Mouse (Mus musculus): ENCODE measurements around the gene Cenpb.

The Cenpb gene

GRCm38 (mm10) chr2:131196606-131197316 is 16.9 kb upstream of the Cenpb start:
- DNase-seq (ENCODE audit: low spot score) = no peak

GRCm38 (mm10) chr2:131191005-131191390 is 11.1 kb upstream of the Cenpb start:
- DNase-seq (ENCODE audit: low spot score) = no peak

- no peak for DNase-seq (ENCODE audit: low spot score)
Observed at GRCm38 (mm10) chr2:131190344-131191004, 10.6 kb upstream of the Cenpb start.

GRCm38 (mm10) chr2:131189521-131190309 is 9.8 kb upstream of the Cenpb start:
- DNase-seq (ENCODE audit: low spot score) = no peak

GRCm38 (mm10) chr2:131188311-131188710 is 8.4 kb upstream of the Cenpb start:
- DNase-seq (ENCODE audit: low spot score) = no peak

GRCm38 (mm10) chr2:131187602-131187922 is 7.7 kb upstream of the Cenpb start:
- DNase-seq (ENCODE audit: low spot score) = no peak

- DNase-seq (ENCODE audit: low spot score) = no peak
Observed at GRCm38 (mm10) chr2:131186771-131187601, 7.1 kb upstream of the Cenpb start, which contains the start of the genes Cdc25b and Spef1. Gene Cdc25b (plus strand): TSS chr2:131186949. Gene Spef1 (minus strand): TSS chr2:131187282.

GRCm38 (mm10) chr2:131186343-131186742 is 6.5 kb upstream of the Cenpb start:
- DNase-seq (ENCODE audit: low spot score) = no peak

GRCm38 (mm10) chr2:131179246-131179886 is 501 bp downstream of the Cenpb start:
- DNase-seq (ENCODE audit: low spot score) = no peak

GRCm38 (mm10) chr2:131178828-131179245 is 1.0 kb downstream of the Cenpb start:
- no peak for DNase-seq (ENCODE audit: low spot score)

GRCm38 (mm10) chr2:131177932-131178331 is 1.9 kb downstream of the Cenpb start:
- no peak for DNase-seq (ENCODE audit: low spot score)

- DNase-seq (ENCODE audit: low spot score) = no peak
Observed at GRCm38 (mm10) chr2:131176491-131176890, 3.4 kb downstream of the Cenpb start.

- no peak for DNase-seq (ENCODE audit: low spot score)
Observed at GRCm38 (mm10) chr2:131175945-131176309, 3.9 kb downstream of the Cenpb start.

- no peak for DNase-seq (ENCODE audit: low spot score)
Observed at GRCm38 (mm10) chr2:131175286-131175944, 4.5 kb downstream of the Cenpb start.

- no peak for DNase-seq (ENCODE audit: low spot score)
Observed at GRCm38 (mm10) chr2:131174700-131175099, 5.2 kb downstream of the Cenpb start.

- DNase-seq (ENCODE audit: low spot score) = no peak
Observed at GRCm38 (mm10) chr2:131172322-131172721, 7.5 kb downstream of the Cenpb start.

GRCm38 (mm10) chr2:131171401-131172104 is 8.3 kb downstream of the Cenpb start:
- DNase-seq (ENCODE audit: low spot score) = no peak

- DNase-seq (ENCODE audit: low spot score) = no peak
Observed at GRCm38 (mm10) chr2:131170936-131171335, 8.9 kb downstream of the Cenpb start.

GRCm38 (mm10) chr2:131168914-131169313 is 11.0 kb downstream of the Cenpb start:
- no peak for DNase-seq (ENCODE audit: low spot score)

GRCm38 (mm10) chr2:131167984-131168383 is 11.9 kb downstream of the Cenpb start:
- DNase-seq (ENCODE audit: low spot score) = no peak
